Mouse (Mus musculus) CH12.LX (cell line): Measurements from ENCODE around the gene Epb41l1. TPM values are rescaled to one million over a fixed set of nuclear protein-coding genes. Genes with fewer than 3 reads are reported as not detected.

Source experiments
- DNase-seq: peaks from one replicate; pipeline ENCODE4 v3.0.0-alpha.2; 2013; ENCODE audit errors: extremely low read depth
- H3K27ac ChIP-seq: 2 replicates; pipeline ENCODE4 v1.5.1; 2012; ENCODE audit warnings: low read depth, mild to moderate bottlenecking, control low read depth, moderate library complexity; ENCODE audit not compliant: insufficient read depth
- H3K27me3 ChIP-seq: replicated peaks from 2 replicates; pipeline ENCODE3; 2012; ENCODE audit warnings: inconsistent platforms
- H3K36me3 ChIP-seq, 2 experiments: replicated peaks in 1 of 2; 2 replicates each; pipeline versions ENCODE3 to v1.6.1; 2012; ENCODE audit warnings: inconsistent platforms in 1 of 2, low read length in 1 of 2, mild to moderate bottlenecking in 1 of 2, mixed read lengths in 1 of 2, moderate library complexity in 1 of 2; ENCODE audit not compliant: control insufficient read depth in 1 of 2, insufficient read depth in 1 of 2
- H3K4me1 ChIP-seq, 2 experiments: 2 replicates each; pipeline ENCODE4 v1.6.1; 2012; ENCODE audit warnings: inconsistent platforms in 1 of 2, moderate library complexity in 1 of 2; ENCODE audit not compliant: insufficient read depth in 2 of 2, control insufficient read depth in 1 of 2
- H3K4me2 ChIP-seq: 2 replicates; pipeline ENCODE4 v1.6.1; 2012; ENCODE audit warnings: low read depth, mild to moderate bottlenecking, control low read depth; ENCODE audit not compliant: poor library complexity, insufficient read depth, severe bottlenecking
- H3K4me3 ChIP-seq, 3 experiments: fragments of 150-350 bp in 1 of 3; sonication (generic) in 1 of 3; replicated peaks in 1 of 3; 2 replicates each; pipeline versions ENCODE3 to v1.5.1; 2011 to 2012; ENCODE audit warnings: low read depth in 2 of 3, low read length in 2 of 3, mild to moderate bottlenecking in 2 of 3, moderate library complexity in 2 of 3, control low read depth in 1 of 3, improper control_type of control experiment in 1 of 3, inconsistent platforms in 1 of 3, mixed read lengths in 1 of 3; ENCODE audit not compliant: poor library complexity in 1 of 3
- H3K79me2 ChIP-seq: replicated peaks from 2 replicates; pipeline ENCODE4 v1.6.1; 2012; ENCODE audit warnings: mild to moderate bottlenecking, moderate library complexity; ENCODE audit not compliant: control insufficient read depth, poor library complexity, insufficient read depth, severe bottlenecking; ENCODE audit errors: extremely low read depth
- H3K9ac ChIP-seq: 2 replicates; pipeline ENCODE4 v1.6.1; 2012; ENCODE audit warnings: low read depth, mild to moderate bottlenecking, control low read depth, moderate library complexity; ENCODE audit not compliant: insufficient read depth
- H3K9me3 ChIP-seq: replicated peaks from 2 replicates; pipeline ENCODE3; 2012; ENCODE audit warnings: low read length, inconsistent platforms, mixed read lengths
- CHD2 ChIP-seq: IDR thresholded peaks from 2 replicates; pipeline ENCODE4 v1.6.1; 2011; ENCODE audit warnings: low read length, improper control_type of control experiment
- E2F4 ChIP-seq: IDR thresholded peaks from 2 replicates; pipeline ENCODE4 v1.6.1; 2011; ENCODE audit warnings: low read depth, low read length, improper control_type of control experiment; ENCODE audit not compliant: insufficient replicate concordance
- ETS1 ChIP-seq: conservative IDR thresholded peaks from 2 replicates; pipeline ENCODE4 v1.6.1; 2012; ENCODE audit warnings: low read depth, mild to moderate bottlenecking, inconsistent platforms, low read length, improper control_type of control experiment, moderate library complexity
- HCFC1 ChIP-seq: IDR thresholded peaks from 2 replicates; pipeline ENCODE4 v1.6.1; 2012; ENCODE audit warnings: low read depth, mild to moderate bottlenecking, inconsistent platforms, low read length, improper control_type of control experiment
- MAFK ChIP-seq: IDR thresholded peaks from 2 replicates; pipeline ENCODE4 v1.6.1; 2011; ENCODE audit warnings: low read length, improper control_type of control experiment; ENCODE audit not compliant: insufficient replicate concordance
- MXI1 ChIP-seq: IDR thresholded peaks from 2 replicates; pipeline ENCODE4 v1.6.1; 2011; ENCODE audit warnings: mild to moderate bottlenecking, low read depth, low read length, improper control_type of control experiment
- MYC ChIP-seq: IDR thresholded peaks from 2 replicates; pipeline ENCODE4 v1.6.1; 2011; ENCODE audit warnings: low read depth, mild to moderate bottlenecking, improper control_type of control experiment, low read length
- NELFE ChIP-seq: IDR thresholded peaks from 2 replicates; pipeline ENCODE4 v1.6.1; 2011; ENCODE audit warnings: low read depth, low read length, improper control_type of control experiment
- RAD21 ChIP-seq: IDR thresholded peaks from 2 replicates; pipeline ENCODE4 v1.6.1; 2011; ENCODE audit warnings: low read depth, mild to moderate bottlenecking, low read length, improper control_type of control experiment, moderate library complexity
- RCOR1 ChIP-seq: conservative IDR thresholded peaks from 2 replicates; pipeline ENCODE4 v1.6.1; 2012; ENCODE audit warnings: low read depth, mild to moderate bottlenecking, inconsistent platforms, low read length, improper control_type of control experiment
- SMC3 ChIP-seq: IDR thresholded peaks from 2 replicates; pipeline ENCODE4 v1.6.1; 2011; ENCODE audit warnings: low read depth, low read length, improper control_type of control experiment
- TBP ChIP-seq: conservative IDR thresholded peaks from 2 replicates; pipeline ENCODE4 v1.6.1; 2011; ENCODE audit warnings: low read depth, low read length, improper control_type of control experiment
- USF1 ChIP-seq: IDR thresholded peaks from 2 replicates; pipeline ENCODE4 v1.6.1; 2014; ENCODE audit warnings: low read depth, mild to moderate bottlenecking, inconsistent platforms, low read length, improper control_type of control experiment
- USF2 ChIP-seq: conservative IDR thresholded peaks from 2 replicates; pipeline ENCODE4 v1.6.1; 2011; ENCODE audit warnings: low read depth, low read length, improper control_type of control experiment
- dilution Hi-C: fragments of 300-500 bp; cut with MboI; formaldehyde crosslinking; loops from 2 replicates; pipeline ENCODE4 v1.14.3; 2020; ENCODE audit warnings: low sequenced_read_pairs; ENCODE audit not compliant: extremely low pct_unique_long_range_greater_than_20kb, extremely low pct_ligation_motif_present
- in situ Hi-C: fragments of 300-500 bp; cut with MboI; formaldehyde crosslinking; loops from 3 replicates; pipeline ENCODE4 v1.14.3; 2019; ENCODE audit warnings: low sequenced_read_pairs, low pct_ligation_motif_present, low pct_unique_long_range_greater_than_20kb, mixed read lengths
- polyA plus RNA-seq: library from polyadenylated mRNA; unstranded; fragments of >175 nt; gene quantifications from 2 replicates; pipeline ENCODE4 v1.2.1, GENCODE M21; 2012; ENCODE audit warnings: low read depth; ENCODE audit not compliant: insufficient read length
- total RNA-seq, 2 experiments: library from RNA; depleted of rRNA; stranded (reverse); fragments of 300-350 nt in 1 of 2; fragments of >200 nt in 1 of 2; gene quantifications; 2 replicates each; pipeline ENCODE4 v1.2.3; 2012 to 2014

Gene Epb41l1
- total and polyA plus RNA-seq, 3 experiments: 0.21 TPM; not detected in 2

GRCm38 (mm10) chr2:156547123-156547891 is 126.6 kb downstream of the Epb41l1 start, which contains the start of gene Aar2 (continued):
- TF ChIP-seq RAD21: no peak
- TF ChIP-seq SMC3: no peak
- no peak for TF ChIP-seq RCOR1
- no peak for TF ChIP-seq MAFK
- TF ChIP-seq E2F4: no peak
- TF ChIP-seq CHD2: no peak
- TF ChIP-seq USF1: no peak
- peak; percentile 92 for TF ChIP-seq HCFC1

GRCm38 (mm10) chr2:156552421-156552820 is 131.7 kb downstream of the Epb41l1 start:
- peaks cover 56 to 80% of the 10 kb centered on the region in 2 experiments for H3K36me3 ChIP-seq

GRCm38 (mm10) chr2:156561808-156562207 is 141.1 kb downstream of the Epb41l1 start:
- in situ Hi-C loops: no loop called here
- DNase-seq: no peak
- Histone ChIP-seq H3K27ac (no peak overlapping the region), H3K9ac (no peak overlapping the region), H3K9me3 (no peaks in the 10 kb centered on the region), H3K4me1 (no peaks in the 10 kb centered on the region), H3K27me3 (no peaks in the 10 kb centered on the region), H3K4me2 (no peak overlapping the region), H3K4me3 (no peak overlapping the region), H3K36me3 (peaks cover 53 to 90% of the 10 kb centered on the region in 2 experiments), H3K79me2 (no peaks in the 10 kb centered on the region)
- TF ChIP-seq ETS1: no peak
- TF ChIP-seq MXI1: no peak
- TF ChIP-seq USF2: no peak
- dilution Hi-C loops: no loop called here

More at GRCm38 (mm10) chr2:156552421-156552820, 131.7 kb downstream of the Epb41l1 start:
- DNase-seq: no peak
- in situ Hi-C loops (no loop called here), dilution Hi-C loops (no loop called here)
- no peaks in the 10 kb centered on the region for H3K9me3 ChIP-seq
- no peak overlapping the region for H3K4me3 ChIP-seq
- no peak overlapping the region for H3K27ac ChIP-seq
- H3K79me2 ChIP-seq: peaks cover 43% of the 10 kb centered on the region
- peaks cover 0 to 15% of the 10 kb centered on the region in 2 experiments; a peak in 2 of 4 replicates for H3K4me1 ChIP-seq
- no peaks in the 10 kb centered on the region for H3K27me3 ChIP-seq
- H3K9ac ChIP-seq: no peak overlapping the region
- TF ChIP-seq NELFE: no peak
- no peak for TF ChIP-seq TBP
- TF ChIP-seq MYC: no peak
- no peak overlapping the region for H3K4me2 ChIP-seq
